Mouse (Mus musculus): ENCODE results near the gene Plekha4. TPM values are rescaled to one million over a fixed set of nuclear protein-coding genes. Genes with fewer than 3 reads are reported as not detected.
"Not testable (repeated sequence)": the region's sequence is repeated elsewhere in the genome, so short reads cannot be mapped to it uniquely, and the experiment has no call there.

Gene Plekha4
- total RNA-seq, 2 experiments from 2014 or later, result 2.0 to 2.5 TPM

DNA sequence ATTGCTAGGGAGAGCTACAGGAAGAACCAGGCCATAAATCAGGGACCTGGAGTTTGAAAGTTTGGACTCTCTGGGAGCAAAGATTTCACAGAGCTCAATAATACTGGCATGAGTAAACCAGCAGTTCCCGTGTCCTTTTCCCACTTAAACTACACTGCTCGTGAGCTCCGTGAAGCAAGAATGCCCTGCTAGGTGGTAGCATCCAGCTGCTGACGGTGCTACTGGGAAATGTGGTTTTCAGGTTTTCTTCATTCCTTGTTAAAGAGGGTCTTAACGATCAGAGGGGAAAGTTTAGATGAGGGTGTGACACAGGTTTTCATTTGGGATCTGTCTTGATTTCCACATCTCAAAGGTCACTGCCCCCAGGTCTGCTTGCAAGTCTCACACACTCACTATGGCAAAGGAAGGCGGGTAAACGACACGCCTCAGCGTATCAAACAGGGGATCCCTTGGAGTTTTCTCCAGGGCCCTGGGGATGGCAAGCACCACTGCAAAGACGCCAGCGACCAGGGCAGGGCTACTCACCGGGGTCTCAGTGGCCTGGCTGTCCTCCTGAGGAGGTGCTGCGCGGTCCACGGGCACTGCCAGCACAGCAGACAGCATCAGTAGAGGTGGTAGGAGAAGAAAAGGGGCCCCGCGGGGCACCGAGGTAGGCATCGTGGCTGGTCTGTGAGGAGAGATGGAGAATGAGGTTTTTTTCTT is 16.8 kb upstream of the Plekha4 start:
- no peak for DNase-seq

DNA sequence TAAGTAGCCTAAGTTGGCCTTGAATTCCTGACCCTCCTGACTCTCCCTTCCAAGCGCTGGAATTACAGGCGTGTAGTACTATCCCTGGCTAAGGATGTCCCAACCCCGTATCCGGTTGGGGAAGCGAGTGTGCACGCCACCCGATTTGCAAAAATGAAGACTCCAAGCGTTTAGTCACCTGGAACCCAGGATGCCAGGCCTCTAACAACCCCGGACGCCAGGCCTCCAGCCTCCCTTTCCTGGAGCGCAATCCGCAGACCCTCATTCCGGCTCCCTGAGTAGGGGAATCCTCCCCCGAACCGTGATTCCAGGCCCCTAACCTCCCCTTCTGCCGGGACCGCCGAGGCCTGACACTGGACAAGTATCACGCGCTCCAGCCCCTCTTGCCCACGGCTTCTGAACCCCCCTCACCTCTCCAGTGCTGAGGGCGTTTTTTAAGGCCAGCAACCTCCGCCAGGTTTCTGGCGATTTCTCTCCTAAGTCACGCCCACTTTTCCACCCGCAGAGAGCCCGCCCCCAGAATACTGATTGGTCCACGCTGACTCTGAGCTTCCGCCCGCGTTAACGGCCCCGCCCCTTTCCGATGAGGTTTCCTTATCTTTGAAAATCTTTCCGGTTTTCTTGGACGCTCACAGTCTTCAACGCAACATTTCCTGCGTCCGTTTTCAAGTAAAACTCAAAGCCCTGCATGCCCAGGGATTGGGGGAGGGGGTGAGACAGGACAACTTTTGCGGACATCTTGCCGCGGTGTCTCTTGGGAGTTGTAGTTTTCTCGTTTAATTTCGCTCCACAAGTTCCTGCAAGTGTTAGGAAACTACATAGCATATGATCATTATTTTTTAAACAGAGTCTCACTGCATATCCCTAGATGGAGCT is 16.0 kb upstream of the Plekha4 start, which contains the start of gene Nucb1:
Gene Nucb1 (minus strand): TSS at position 495 of the 876 bp plus-strand sequence.
- DNase-seq, result peak; percentile 96 to 98

DNA sequence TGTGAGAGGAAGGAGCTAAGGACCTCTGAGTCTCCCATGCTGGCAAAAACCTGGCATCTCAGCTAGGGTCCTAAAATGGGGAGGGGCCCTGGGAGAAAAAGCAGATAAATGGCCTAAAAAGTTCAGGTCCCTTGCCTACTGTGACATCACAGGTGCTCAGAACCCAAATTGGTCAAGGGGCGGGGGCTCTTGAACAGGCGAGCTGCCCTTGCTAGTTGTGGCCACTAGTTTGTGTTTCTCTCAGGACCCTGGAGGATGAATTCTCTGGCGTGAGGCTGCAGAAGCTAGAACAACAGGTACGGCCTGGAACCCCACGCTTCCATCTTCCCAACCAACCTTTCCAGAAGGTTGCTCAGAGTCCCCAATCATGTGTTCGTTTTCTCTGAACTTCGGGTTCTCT is 11.7 kb upstream of the Plekha4 start:
- DNase-seq, result no peak

DNA sequence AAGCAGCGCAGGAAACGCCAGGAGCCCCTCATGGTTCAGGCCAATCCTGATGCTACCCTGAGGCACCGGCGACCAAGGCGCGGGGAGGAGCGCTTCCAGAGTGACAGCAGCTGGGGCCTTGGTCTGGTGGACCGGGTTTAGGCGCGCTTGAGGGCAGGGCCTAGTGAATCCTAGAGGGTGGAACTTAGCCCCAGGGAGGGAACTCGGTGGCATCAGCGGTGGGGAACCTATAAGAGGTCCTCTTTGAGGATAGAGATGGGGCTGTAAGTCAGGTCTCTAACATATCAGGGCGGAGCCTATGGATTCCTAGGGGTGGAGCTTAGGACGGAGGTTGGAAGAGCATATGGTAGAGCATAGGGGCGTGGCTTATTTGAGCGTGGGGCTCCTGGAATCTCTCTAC is 10.7 kb upstream of the Plekha4 start:
- no peak for DNase-seq

DNA sequence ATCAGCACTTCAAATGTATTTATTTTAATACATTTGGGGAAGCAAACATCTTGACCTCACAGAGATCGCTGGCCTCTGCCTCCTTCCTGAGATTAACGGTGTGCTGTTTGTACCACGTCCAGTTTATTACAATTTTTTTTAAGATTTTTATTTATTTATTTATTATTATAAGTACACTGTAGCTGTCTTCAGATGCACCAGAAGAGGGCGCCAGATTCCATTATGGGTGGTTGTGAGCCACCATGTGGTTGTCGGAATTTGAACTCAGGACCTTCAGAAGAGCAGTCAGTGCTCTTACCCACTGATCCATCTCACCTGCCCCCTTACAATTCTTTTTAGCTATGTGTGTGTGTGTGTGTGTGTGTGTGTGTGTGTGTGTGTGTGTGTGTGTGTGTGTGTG is 9.3 kb upstream of the Plekha4 start:
- DNase-seq, result not testable (repeated sequence)

DNA sequence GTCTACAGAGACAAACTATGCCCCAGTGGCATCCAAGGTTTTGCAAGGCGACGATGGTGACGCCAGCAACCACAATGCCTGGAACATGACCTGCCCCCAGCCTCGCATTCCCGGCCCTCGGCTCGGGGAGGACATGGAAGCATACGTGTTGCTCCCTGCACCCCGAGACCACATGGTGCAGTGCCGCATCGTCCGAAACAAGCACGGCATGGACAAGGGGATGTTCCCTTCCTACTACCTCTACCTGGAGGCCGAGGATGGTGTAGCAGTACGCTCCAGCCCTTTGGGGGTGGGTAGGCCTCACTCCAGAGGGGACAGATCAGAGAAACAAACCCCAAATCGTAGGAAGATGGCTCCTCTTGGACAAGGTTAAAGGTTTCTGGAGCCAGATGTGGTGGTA is 7.5 kb upstream of the Plekha4 start:
- no peak for DNase-seq

DNA sequence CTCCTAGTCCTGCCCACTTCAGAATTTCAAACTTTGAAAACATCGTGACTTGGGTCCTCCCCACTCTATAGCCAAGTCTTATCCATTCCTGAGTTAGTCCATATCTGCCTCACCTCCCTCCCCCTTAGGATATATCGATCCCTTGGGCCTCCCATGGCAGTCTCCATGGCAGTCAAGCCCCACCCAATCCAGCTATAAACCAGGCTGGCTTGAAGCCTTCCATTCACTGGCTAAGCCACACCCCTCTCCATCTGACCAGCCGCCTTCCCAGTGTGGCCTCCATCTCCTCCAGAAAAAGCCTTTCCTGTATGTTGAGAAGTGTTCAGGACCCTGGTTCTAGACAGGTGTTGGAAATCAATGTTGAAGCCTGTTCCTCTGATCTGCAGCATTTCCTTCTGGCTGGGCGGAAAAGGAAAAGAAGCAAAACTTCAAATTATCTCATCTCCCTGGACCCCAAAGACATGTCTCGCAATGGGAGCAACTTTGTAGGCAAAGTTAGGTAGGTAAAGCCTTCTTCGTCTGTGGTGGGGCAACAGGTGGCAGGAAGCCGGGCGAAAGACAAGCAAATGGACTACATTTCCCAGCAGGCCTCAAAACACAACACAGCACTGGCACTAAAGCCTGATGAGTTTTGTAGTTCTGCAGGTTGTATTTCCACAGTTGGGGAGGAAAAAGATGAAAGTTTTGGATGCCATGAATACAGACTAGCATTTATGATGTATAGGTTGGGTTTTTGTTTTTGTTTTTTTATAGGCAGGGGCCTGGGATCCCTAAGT is 6.6 kb upstream of the Plekha4 start:
- DNase-seq, result no peak

DNA sequence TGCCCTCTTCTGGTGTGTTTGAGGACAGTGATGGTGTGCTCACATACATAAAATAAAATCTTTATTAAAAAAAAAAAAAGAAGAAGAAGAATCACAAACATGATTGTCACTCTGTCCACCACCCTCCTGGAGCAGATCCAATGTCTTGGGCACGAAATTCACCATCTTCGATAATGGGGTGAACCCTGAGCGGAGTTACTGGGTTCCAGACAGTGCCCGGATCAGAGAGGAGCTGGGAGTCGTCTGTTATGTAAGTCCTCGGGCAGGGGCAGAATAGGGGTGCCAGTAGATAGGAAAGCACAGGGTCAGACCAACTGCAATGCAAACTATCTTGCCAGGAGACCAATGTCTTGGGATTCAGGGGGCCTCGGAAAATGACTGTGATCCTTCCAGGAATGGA is 5.5 kb upstream of the Plekha4 start:
- no peak for DNase-seq

DNA sequence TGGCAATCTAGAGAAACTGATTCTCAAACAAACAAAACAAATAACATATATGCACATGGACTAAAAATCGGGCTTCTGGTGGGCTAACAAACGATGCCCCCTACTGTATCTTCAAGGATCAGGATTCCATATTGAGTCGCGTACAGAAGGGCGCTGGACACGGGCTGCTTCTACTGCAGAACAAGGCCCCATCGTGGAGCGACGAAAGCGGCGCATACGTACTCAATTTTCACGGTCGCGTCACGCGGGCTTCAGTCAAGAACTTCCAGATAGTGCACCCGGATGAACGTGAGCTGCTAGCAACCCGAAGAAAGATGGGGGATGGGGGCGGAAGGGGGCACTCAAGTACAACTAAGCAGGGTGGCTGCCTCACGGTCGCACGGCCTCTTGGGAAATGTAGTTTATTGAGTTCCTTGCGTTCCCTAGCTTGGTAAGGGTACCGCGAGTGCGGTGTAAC is 4.4 kb upstream of the Plekha4 start:
- DNase-seq, result peak; percentile 93 to 94

DNA sequence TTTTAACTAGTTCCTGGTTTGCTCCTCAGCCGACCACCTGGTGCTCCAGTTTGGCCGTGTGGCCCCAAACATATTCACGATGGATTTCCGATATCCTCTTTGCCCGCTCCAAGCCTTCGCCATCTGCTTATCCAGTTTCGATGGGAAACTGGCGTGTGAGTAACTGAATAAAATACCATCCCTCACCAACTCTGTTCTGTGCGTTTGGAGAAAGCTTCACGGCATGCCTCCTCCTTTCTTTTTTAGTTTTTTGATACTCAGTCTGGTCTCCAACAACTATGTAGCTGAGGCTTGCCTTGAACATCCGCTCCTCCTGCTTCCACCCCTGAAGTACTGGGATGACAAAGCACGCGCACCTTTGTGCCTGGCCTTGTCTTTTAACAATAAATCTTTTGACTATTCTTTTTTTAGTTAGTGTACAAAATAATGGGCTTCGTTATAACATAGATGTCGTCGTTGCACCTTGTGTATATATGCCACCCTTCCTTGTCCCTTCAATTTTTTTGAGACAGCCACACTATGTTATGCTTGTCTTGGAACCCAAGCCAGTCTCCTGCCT is 3.9 kb upstream of the Plekha4 start:
- DNase-seq, result no peak

DNA sequence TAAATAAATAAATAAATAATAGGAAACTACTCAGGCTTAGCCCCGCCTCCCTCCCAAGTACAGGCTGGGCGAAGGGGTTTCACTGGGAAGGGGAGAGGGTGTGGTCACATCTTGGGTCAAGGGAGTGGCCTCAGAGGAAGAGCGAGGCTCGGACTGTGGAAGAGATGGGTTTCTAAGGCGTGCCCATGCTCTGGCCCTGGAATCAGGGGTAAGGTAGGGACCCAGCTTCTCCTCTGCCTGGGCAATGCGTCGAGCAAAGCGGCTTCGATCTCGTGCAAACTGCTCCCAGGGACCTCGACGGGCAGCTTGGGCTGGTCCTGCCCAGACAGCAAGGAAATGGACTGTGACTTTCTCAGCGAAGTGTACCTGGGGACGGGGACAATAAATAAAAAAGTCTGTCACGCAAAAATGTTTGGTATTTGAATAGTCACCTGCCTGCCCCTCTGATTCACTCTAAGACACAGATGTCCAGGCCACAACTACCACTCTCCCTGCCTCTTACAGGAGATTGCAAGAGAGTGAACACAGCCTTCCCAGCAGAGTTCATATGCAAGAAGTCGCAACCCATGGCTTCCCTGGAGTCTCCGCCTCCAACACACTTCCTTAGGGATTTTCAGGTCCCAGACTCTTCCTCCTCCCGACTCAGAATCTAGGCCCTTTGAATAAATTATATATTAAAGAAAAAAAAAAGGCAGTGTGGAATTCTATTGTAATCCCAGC is 3.0 kb upstream of the Plekha4 start:
- DNase-seq, result peak in 1 of 2 experiments; percentile 33

DNA sequence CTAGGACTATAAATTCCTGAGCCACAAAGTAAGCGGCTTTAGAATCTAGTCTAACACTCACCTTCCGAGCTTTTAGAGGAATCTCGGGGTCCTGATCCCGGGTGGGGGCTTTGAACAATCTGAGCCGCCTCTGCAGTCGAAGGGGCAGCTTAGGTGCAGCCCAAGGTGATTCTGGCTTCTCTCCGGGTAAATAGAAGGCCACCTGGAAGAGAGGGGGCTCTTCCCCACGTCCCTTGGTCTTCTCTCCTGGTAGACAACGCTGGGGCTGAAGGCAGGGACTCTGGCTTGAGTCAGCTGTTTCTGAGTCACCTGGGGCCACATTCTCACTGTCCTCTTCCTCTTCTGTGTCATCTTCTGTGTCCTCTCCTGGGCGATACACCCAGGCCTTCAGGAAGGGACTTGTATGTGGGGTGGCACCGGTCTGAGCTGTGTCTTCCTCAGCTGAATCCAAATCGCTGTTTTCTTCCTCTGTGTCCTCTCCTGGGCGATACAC is 2.4 kb upstream of the Plekha4 start:
- DNase-seq, result no peak

DNA sequence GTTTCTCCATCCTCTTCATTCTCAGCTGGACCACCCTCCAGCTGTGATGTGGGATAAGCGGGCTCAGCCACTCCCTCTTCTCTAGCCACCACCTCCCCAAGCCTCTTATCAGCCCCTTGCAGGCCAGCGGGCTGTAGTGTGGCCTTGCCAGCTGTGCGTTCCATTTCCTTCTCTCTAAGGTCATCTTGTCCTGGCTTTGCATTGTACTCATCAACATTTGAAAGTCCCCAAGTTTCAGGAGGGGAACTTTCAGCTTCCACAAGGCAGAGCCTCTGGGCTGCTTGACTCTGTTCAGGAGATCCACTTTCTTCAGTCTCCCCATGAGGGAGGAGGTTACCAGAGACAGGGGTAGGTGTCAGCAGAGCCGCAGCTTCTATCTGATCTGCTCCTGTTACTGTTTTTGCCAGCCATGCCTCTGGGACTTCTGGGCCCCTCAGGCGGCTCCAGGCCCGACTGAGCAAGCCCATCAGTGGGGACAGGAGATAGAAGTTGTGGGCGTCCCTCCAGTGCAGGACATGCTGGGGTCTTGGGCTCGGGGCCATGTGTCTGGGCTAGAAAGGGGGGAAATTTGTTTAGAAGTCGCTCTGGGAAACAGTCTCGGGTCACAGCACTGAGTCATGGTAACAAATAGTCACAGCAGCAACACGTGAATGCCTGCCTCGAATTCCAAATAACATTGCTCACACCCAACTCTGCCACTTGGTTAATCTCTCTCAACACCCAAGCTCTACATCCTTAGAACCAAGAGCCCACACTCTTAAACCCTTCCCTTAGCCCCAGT is 1.1 kb upstream of the Plekha4 start:
- peak; percentile 77 to 82 for DNase-seq

DNA sequence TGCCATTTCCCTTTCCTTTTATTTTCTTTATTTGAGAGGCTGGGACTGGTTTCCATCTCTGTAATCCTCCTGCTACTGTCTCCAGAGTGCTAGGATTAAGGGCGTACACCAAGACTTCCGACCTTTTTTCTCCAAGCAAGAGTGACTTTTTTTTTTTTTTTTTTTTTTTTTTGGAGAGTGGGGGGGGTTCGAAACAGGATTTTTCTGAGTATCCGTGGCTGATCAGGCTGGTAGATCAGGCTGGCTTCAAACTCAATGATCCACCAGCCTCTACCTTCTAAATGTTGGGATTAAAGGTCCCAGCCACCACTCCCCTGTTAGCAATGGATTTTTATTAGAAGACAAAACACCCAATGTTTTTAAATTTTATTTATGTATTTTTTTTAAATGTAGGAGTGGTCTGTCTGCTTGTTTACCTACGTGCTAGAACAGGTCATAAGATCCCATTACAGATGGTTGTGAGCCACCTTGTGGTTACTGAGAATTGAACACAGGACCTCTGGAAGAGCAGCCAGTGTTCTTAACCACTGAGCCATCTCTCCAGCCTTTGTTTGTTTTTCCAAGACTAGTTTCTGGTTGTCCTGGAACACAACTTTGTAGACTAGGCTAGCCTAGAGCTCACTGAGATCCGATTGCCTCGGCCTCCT is 467 bp downstream of the Plekha4 start:
- DNase-seq, result peak; percentile 46 to 51

DNA sequence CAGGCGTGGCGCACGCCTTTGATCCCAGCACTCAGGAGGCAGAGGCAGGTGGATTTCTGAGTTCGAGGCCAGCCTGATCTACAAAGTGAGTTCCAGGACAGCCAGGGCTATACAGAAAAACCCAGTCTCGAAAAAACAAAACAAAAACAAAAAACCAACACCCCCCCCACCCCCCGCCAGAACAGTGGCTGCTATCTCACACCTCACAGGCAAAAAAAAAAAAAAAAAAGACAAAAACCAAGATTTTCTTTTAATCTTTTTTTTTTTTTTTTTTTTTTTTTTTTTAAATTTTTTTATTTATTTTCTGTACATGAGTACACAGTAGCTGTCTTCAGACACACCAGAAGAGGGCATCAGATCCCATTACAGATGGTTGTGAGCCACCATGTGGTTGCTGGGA is 1.0 kb downstream of the Plekha4 start:
- not testable (repeated sequence) for DNase-seq

DNA sequence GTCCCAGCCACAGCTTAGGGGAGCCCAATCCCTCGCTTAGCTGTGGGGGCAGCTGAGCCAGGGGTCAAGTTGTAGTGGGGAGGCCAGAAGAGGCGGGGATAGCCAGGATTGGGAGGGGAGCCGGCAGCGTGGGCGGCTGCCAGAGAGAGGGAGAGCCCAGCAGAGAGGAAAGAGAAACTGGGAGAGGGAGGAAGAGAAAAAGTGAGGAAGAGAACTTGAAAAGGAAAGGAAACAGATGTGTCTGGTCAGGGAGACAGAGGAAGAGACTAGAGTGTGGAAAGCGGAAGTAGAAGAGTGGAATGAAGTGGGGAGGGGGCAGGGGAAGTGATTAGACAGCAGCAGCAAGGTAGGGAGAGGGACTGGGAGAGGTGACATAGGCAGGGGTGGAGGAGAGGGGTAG is 3.3 kb downstream of the Plekha4 start:
- DNase-seq, result peak; percentile 51 to 58

DNA sequence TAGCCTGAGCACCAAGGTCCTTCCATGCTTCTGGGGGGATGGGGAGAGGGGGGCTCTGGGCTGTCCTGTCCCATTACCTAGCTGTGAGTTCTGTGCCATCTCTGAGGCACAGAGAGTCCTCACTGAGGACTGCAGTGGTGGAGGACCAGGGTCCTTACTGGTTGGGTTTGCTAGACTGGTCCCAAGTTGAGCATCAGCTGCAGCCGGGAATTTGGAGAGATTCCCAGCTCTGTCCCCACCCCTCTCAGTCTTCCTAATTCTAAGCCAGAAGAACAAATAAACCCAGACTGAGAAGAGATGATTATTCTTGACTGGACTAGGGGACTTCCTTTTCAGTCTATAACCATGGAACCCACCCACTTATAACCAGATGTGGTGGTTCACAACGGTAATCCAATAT is 4.5 kb downstream of the Plekha4 start:
- peak; percentile 50 for DNase-seq

DNA sequence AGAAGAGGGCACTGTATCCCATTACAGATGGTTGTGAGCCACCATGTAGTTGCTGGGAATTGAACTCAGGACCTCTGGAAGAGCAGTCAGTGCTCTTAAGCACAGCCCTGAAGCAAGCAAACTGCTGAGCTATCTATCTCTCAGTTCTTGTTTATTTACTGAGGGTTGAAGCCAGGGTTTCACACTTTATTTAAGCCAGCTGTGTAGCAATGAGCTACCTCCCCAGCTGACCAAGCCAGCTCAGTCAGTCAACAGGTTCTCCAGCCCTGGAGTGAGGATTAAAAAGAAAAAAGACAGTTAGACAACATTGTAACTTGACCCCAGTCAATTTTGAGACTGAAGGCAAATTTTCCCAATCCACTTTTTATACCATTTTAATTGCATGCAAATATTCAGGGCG is 9.5 kb downstream of the Plekha4 start:
- no peak for DNase-seq

DNA sequence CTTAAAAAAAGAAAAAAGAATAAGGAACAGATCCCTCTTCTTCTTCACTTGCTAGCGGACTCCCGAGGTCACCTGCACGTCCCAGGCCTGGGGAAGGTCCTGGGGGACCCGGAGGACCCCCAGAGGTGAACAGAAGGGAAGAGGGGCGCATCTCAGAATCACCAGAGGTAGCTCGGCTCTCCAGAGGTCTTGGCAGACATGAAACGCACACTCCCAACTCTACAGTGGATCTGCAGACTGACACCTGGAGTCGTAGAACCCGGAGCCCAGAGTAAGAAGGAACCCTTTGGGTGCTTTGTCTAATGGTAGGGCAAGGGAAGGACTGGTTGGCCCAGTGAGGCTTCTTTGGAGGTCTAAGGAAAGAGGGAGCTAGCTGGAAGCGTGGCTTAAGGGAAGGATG is 11.5 kb downstream of the Plekha4 start:
- DNase-seq, result no peak

Data from heart, adult 18-20 months (tissue).